Mouse (Mus musculus) kidney, adult 2 months (tissue): ENCODE data around the gene Gm17622. TPM values are rescaled to one million over a fixed set of nuclear protein-coding genes. Genes with fewer than 3 reads are reported as not detected.

ENCODE experiments used
- DNase-seq: peaks from one replicate; pipeline ENCODE4 v3.0.0; 2021
- H3K27ac ChIP-seq: fragments of 200-500 bp; 2 replicates; pipeline ENCODE4 v1.5.1; 2012; ENCODE audit warnings: low read depth, low read length, control low read depth, inconsistent platforms; ENCODE audit not compliant: insufficient read depth
- H3K27me3 ChIP-seq: fragments of 200-500 bp; replicated peaks from 2 replicates; pipeline ENCODE4 v1.6.1; 2012; ENCODE audit warnings: mild to moderate bottlenecking, moderate library complexity, low read length, inconsistent platforms; ENCODE audit not compliant: control insufficient read depth, insufficient read depth
- H3K36me3 ChIP-seq: fragments of 200-500 bp; 2 replicates; pipeline ENCODE4 v1.6.1; 2012; ENCODE audit warnings: mild to moderate bottlenecking, moderate library complexity, low read length, inconsistent platforms; ENCODE audit not compliant: control insufficient read depth, insufficient read depth
- H3K4me1 ChIP-seq: fragments of 200-500 bp; 2 replicates; pipeline ENCODE4 v1.6.1; 2011; ENCODE audit warnings: low read length; ENCODE audit not compliant: control insufficient read depth, insufficient read depth
- H3K4me3 ChIP-seq: fragments of 200-500 bp; 2 replicates; pipeline ENCODE4 v1.5.1; 2011; ENCODE audit warnings: mild to moderate bottlenecking, low read depth, low read length, control low read depth; ENCODE audit not compliant: insufficient read depth
- CTCF ChIP-seq: fragments of 200-500 bp; conservative IDR thresholded peaks from 2 replicates; pipeline ENCODE4 v1.5.1; 2011; ENCODE audit warnings: low read depth, mild to moderate bottlenecking, control low read depth, low read length, moderate library complexity, mixed read lengths; ENCODE audit not compliant: insufficient read depth, insufficient read length
- POLR2A ChIP-seq: fragments of 200-500 bp; IDR thresholded peaks from one replicate; pipeline ENCODE4 v1.6.1; 2011; ENCODE audit warnings: low read depth, low read length, control low read depth
- WGBS: fragments of 180-500 bp; shearing (Covaris S2); methylation state at CpG from one replicate; pipeline ENCODE4 v1.1.7; 2018; 5-methylcytosine and 5-hydroxymethylcytosine counted together
- polyA plus RNA-seq: library from polyadenylated mRNA; depleted of rRNA; stranded (reverse); fragments of >200 nt; gene quantifications from 2 replicates; pipeline ENCODE4 v1.2.3, GENCODE M21; 2012; rRNA removed

Gm17622 gene
- polyA plus RNA-seq, 1 experiment = not detected

GRCm38 (mm10) chr13:96536821-96537572, 46.5 kb downstream of the Gm17622 start:
- Histone ChIP-seq H3K36me3 (no peaks in the 10 kb centered on the region), H3K27ac (no peak overlapping the region), H3K27me3 (no peaks in the 10 kb centered on the region), H3K4me3 (no peak overlapping the region), H3K4me1 (peaks cover 2% of the 10 kb centered on the region; the same call in 1 of the 2 replicates)
- TF ChIP-seq POLR2A = no peak
- no peak for TF ChIP-seq CTCF
- WGBS = 92% methylated on average over 5 of the region's 5 CpGs
- DNase-seq = no peak

- no peaks in the 10 kb centered on the region for H3K36me3 ChIP-seq
- H3K27me3 ChIP-seq = no peaks in the 10 kb centered on the region
- DNase-seq = no peak
- H3K4me1 ChIP-seq = no peaks in the 10 kb centered on the region; the same call in 1 of the 2 replicates
- 80% methylated on average over 3 of the region's 3 CpGs for WGBS
- no peak overlapping the region for H3K4me3 ChIP-seq
- no peak overlapping the region for H3K27ac ChIP-seq
- no peak for TF ChIP-seq CTCF
- no peak for TF ChIP-seq POLR2A
Measured at GRCm38 (mm10) chr13:96538103-96538502, 47.6 kb downstream of the Gm17622 start.

Other genes starting within 250 kb of the Gm17622 start
- 5.2 and 7.1 TPM in 2 replicates for gene Poc5, start 102.4 kb upstream of the Gm17622 start, polyA plus RNA-seq
- gene Ankdd1b, start 19.5 kb upstream of the Gm17622 start, polyA plus RNA-seq = 0.36 and 0.76 TPM in 2 replicates
- 1.7 and 1.9 TPM in 2 replicates for gene Polk, start 51.8 kb downstream of the Gm17622 start, polyA plus RNA-seq
- gene Col4a3bp, start 51.9 kb downstream of the Gm17622 start, polyA plus RNA-seq = 13.1 and 13.6 TPM in 2 replicates
- 18.7 and 33.7 TPM in 2 replicates for gene Hmgcr, start 180.2 kb downstream of the Gm17622 start, polyA plus RNA-seq